ENCODE assay signal across 9 mouse cellular contexts in genomic region chr14:24578535-24579111, GRCm38 (mm10).
A peak's percentile ranks its signal among the peaks of the same experiment; 100 is the strongest.
DNase-seq lines count a peak whose midpoint lies in the region; ATAC-seq and TF ChIP-seq lines count a peak whose summit lies in the region.
"Had no signal": no experiment of that assay in that cellular context is flagged by ENCODE, and none has a peak within 500 bp of the region (broad histone marks: within the 10 kb centered on the region; RNA-seq: fewer than 3 reads in every experiment).

No protein-coding gene starts in this region.

- no peak for TF ChIP-seq CTCF in thymus, adult 2 months (IDR thresholded peaks at IDR 0.05; ENCODE audit: borderline replicate concordance, control insufficient read depth, extremely low read depth, insufficient read depth, low read length, poor library complexity)

- no peaks in the 10 kb centered on the region for H3K9me3 ChIP-seq in hindbrain, embryonic 12.5 days (replicated peaks)
- H3K9me3 ChIP-seq in neural tube, embryonic 13.5 days = no peaks in the 10 kb centered on the region
- H3K9me3 ChIP-seq: G1E had no signal

- no peak overlapping the region; the same call in 1 of the 2 replicates for H3K9ac ChIP-seq in hindbrain, embryonic 12.5 days
- peak overlapping the region; percentile 53 for H3K9ac ChIP-seq in neural tube, embryonic 13.5 days

- no peak for TF ChIP-seq POLR2A in thymus, adult 2 months (IDR thresholded peaks at IDR 0.05; ENCODE audit: control insufficient read depth, extremely low read depth, insufficient read depth, low read length, poor library complexity)

- intact Hi-C loops in left cerebral cortex, postnatal 36 days (cut with DNase I) = loop anchor here (2.0 kb wide), 1 partner anchor 40 kb away; no protein-coding TSS in a partner anchor

- peaks cover 24% of the 10 kb centered on the region for H3K4me1 ChIP-seq in hindbrain, embryonic 12.5 days
- H3K4me1 ChIP-seq in neural tube, embryonic 13.5 days (replicated peaks) = peaks cover 27% of the 10 kb centered on the region
- no peaks in the 10 kb centered on the region for H3K4me1 ChIP-seq in thymus, adult 2 months (replicated peaks; ENCODE audit: control insufficient read depth, insufficient read depth, low read length)

- H3K36me3 ChIP-seq in hindbrain, embryonic 12.5 days = no peaks in the 10 kb centered on the region
- H3K36me3 ChIP-seq in neural tube, embryonic 13.5 days = no peaks in the 10 kb centered on the region
- no peaks in the 10 kb centered on the region for H3K36me3 ChIP-seq in thymus, adult 2 months (ENCODE audit: control insufficient read depth, insufficient read depth, low read length)
- H3K36me3 ChIP-seq: G1E had no signal

- no peak overlapping the region for H3K4me3 ChIP-seq in hindbrain, embryonic 12.5 days
- no peak overlapping the region for H3K4me3 ChIP-seq in neural tube, embryonic 13.5 days
- no peak overlapping the region for H3K4me3 ChIP-seq in thymus, adult 2 months (ENCODE audit: control insufficient read depth, insufficient read depth, low read length)

- peak overlapping the region; percentile 90 for H3K27ac ChIP-seq in hindbrain, embryonic 12.5 days
- H3K27ac ChIP-seq in neural tube, embryonic 13.5 days (replicated peaks) = peak overlapping the region; percentile 92
- H3K27ac ChIP-seq in thymus, adult 2 months (ENCODE audit: control insufficient read depth, insufficient read depth, low read length) = no peak overlapping the region

- 23% methylated on average over 7 of the region's 7 CpGs for WGBS in hindbrain, embryonic 12.5 days
- 17% methylated on average over 7 of the region's 7 CpGs for WGBS in neural tube, embryonic 13.5 days
- WGBS in thymus, adult 2 months = 60% methylated on average over 7 of the region's 7 CpGs

- H3K27me3 ChIP-seq in hindbrain, embryonic 12.5 days = no peaks in the 10 kb centered on the region
- H3K27me3 ChIP-seq in neural tube, embryonic 13.5 days = no peaks in the 10 kb centered on the region
- no peaks in the 10 kb centered on the region for H3K27me3 ChIP-seq in thymus, adult 2 months (ENCODE audit: control insufficient read depth, insufficient read depth, low read length)

- peak; percentile 29 for DNase-seq in NIH3T3 (ENCODE audit: low read depth)
- DNase-seq in cerebellum, postnatal 14 days = peak; percentile 96
- DNase-seq in gastrocnemius, adult 18-20 months (ENCODE audit: low spot score) = peak; percentile 29
- DNase-seq in left cerebral cortex, postnatal 36 days (ENCODE audit: low spot score in 2 of 2) = peak; percentile 89 to 92
- no peak for DNase-seq in thymus, adult 2 months
- no peak for DNase-seq in spleen, postnatal 14 days (ENCODE audit: low spot score in 2 of 2)

- H3K4me2 ChIP-seq in hindbrain, embryonic 12.5 days (replicated peaks) = no peak overlapping the region
- H3K4me2 ChIP-seq in neural tube, embryonic 13.5 days = no peak overlapping the region

- peak; percentile 96 for ATAC-seq in hindbrain, embryonic 12.5 days (ENCODE audit: low FRiP score)
- peak; percentile 94 for ATAC-seq in neural tube, embryonic 13.5 days (ENCODE audit: low read depth)

Comparison
In these comparisons a context has a peak if more than half of its experiments do, and no peak if none do; other contexts are left out.
1. DNase-seq: peak in NIH3T3 (single experiment), cerebellum, postnatal 14 days (2 of 2), gastrocnemius, adult 18-20 months (single experiment) and left cerebral cortex, postnatal 36 days (2 of 2); none in thymus, adult 2 months (single experiment) and spleen, postnatal 14 days (0 of 2).